Mouse (Mus musculus): ENCODE results near the gene Exoc3l2. TPM values are rescaled to one million over a fixed set of nuclear protein-coding genes. Genes with fewer than 3 reads are reported as not detected.

Exoc3l2 gene
- under 1 TPM; 0.26 to 0.36 TPM for total RNA-seq (2021)
- long read RNA-seq, experiment 1, partial matches to known transcripts, result 0 of 1 reads
- long read RNA-seq, experiment 1, other reads (novel, unspliced or antisense), result 1 of 1 reads
- long read RNA-seq, experiment 2, partial matches to known transcripts, result 1 of 1 reads
- long read RNA-seq, experiment 2, other reads (novel, unspliced or antisense), result 0 of 1 reads

- TF ChIP-seq CTCF (IDR thresholded peaks at IDR 0.05), result no peak
- DNase-seq (ENCODE audit: extremely low spot score in 1 of 2, low spot score in 2 of 2), result no peak
- intact Hi-C loops (cut with DNase I), result no loop called here
- no peak within 1 kb of the TSS for H3K4me3 ChIP-seq
- H3K27ac ChIP-seq, result no peak within 1 kb of the TSS
Observed at GRCm38 (mm10) chr7:19462884-19463381, at the start of gene Exoc3l2. Gene Exoc3l2 (plus strand): TSS chr7:19463331.

- DNase-seq (ENCODE audit: extremely low spot score in 1 of 2, low spot score in 2 of 2), result no peak
- intact Hi-C loops (cut with DNase I), result no loop called here
- no peak for TF ChIP-seq CTCF (IDR thresholded peaks at IDR 0.05)
- Histone ChIP-seq H3K4me3 (no peak overlapping the region), H3K27ac (no peak overlapping the region)
Observed at GRCm38 (mm10) chr7:19413525-19413924, 49.6 kb upstream of the Exoc3l2 start.

GRCm38 (mm10) chr7:19416590-19416989 is 46.5 kb upstream of the Exoc3l2 start:
- no peak for TF ChIP-seq CTCF (IDR thresholded peaks at IDR 0.05)
- no peak for DNase-seq (ENCODE audit: extremely low spot score in 1 of 2, low spot score in 2 of 2)
- no peak overlapping the region for H3K4me3 ChIP-seq
- H3K27ac ChIP-seq, result no peak overlapping the region
- intact Hi-C loops (cut with DNase I), result no loop called here

- DNase-seq (ENCODE audit: extremely low spot score in 1 of 2, low spot score in 2 of 2), result no peak
- intact Hi-C loops (cut with DNase I), result no loop called here
- H3K4me3 ChIP-seq, result peak overlapping the region; percentile 15; the same call in 1 of the 2 replicates
- H3K27ac ChIP-seq, result no peak overlapping the region
- no peak for TF ChIP-seq CTCF (IDR thresholded peaks at IDR 0.05)
Observed at GRCm38 (mm10) chr7:19420121-19420520, 43.0 kb upstream of the Exoc3l2 start.

- intact Hi-C loops (cut with DNase I), result no loop called here
- peak overlapping the region; percentile 57 for H3K4me3 ChIP-seq
Observed at GRCm38 (mm10) chr7:19420821-19421636, 42.1 kb upstream of the Exoc3l2 start.

GRCm38 (mm10) chr7:19423083-19423482 is 40.0 kb upstream of the Exoc3l2 start:
- intact Hi-C loops (cut with DNase I), result no loop called here
- Histone ChIP-seq H3K4me3 (no peak overlapping the region), H3K27ac (no peak overlapping the region)
- DNase-seq (ENCODE audit: extremely low spot score in 1 of 2, low spot score in 2 of 2), result no peak
- no peak for TF ChIP-seq CTCF (IDR thresholded peaks at IDR 0.05)

More at GRCm38 (mm10) chr7:19420821-19421636, 42.1 kb upstream of the Exoc3l2 start:
- peak; percentile 84 to 85 for DNase-seq (ENCODE audit: extremely low spot score in 1 of 2, low spot score in 2 of 2)
- H3K27ac ChIP-seq, result peak overlapping the region; percentile 51; the same call in 1 of the 2 replicates
- TF ChIP-seq CTCF (IDR thresholded peaks at IDR 0.05), result no peak

GRCm38 (mm10) chr7:19424051-19424450 is 39.1 kb upstream of the Exoc3l2 start:
- intact Hi-C loops (cut with DNase I), result no loop called here
- DNase-seq (ENCODE audit: extremely low spot score in 1 of 2, low spot score in 2 of 2), result no peak
- Histone ChIP-seq H3K4me3 (no peak overlapping the region), H3K27ac (no peak overlapping the region)
- TF ChIP-seq CTCF (IDR thresholded peaks at IDR 0.05), result no peak

GRCm38 (mm10) chr7:19426349-19426748 is 36.8 kb upstream of the Exoc3l2 start:
- Histone ChIP-seq H3K27ac (peak overlapping the region; percentile 81), H3K4me3 (no peak overlapping the region)
- intact Hi-C loops (cut with DNase I), result no loop called here
- peak in 1 of 2 experiments; percentile 51 for DNase-seq (ENCODE audit: extremely low spot score in 1 of 2, low spot score in 2 of 2)
- TF ChIP-seq CTCF (IDR thresholded peaks at IDR 0.05), result no peak

- no peak for DNase-seq (ENCODE audit: extremely low spot score in 1 of 2, low spot score in 2 of 2)
- TF ChIP-seq CTCF (IDR thresholded peaks at IDR 0.05), result no peak
- intact Hi-C loops (cut with DNase I), result no loop called here
- Histone ChIP-seq H3K4me3 (no peak overlapping the region), H3K27ac (peak overlapping the region; percentile 81)
Observed at GRCm38 (mm10) chr7:19426888-19427287, 36.2 kb upstream of the Exoc3l2 start.

GRCm38 (mm10) chr7:19427999-19428650 is 35.0 kb upstream of the Exoc3l2 start:
- no peak for TF ChIP-seq CTCF (IDR thresholded peaks at IDR 0.05)
- Histone ChIP-seq H3K27ac (no peak overlapping the region; the same call in 1 of the 2 replicates), H3K4me3 (no peak overlapping the region)
- intact Hi-C loops (cut with DNase I), result no loop called here
- no peak for DNase-seq (ENCODE audit: extremely low spot score in 1 of 2, low spot score in 2 of 2)

- no peak for TF ChIP-seq CTCF (IDR thresholded peaks at IDR 0.05)
- Histone ChIP-seq H3K4me3 (no peak overlapping the region), H3K27ac (no peak overlapping the region)
- intact Hi-C loops (cut with DNase I), result no loop called here
- DNase-seq (ENCODE audit: extremely low spot score in 1 of 2, low spot score in 2 of 2), result no peak
Observed at GRCm38 (mm10) chr7:19429726-19430125, 33.4 kb upstream of the Exoc3l2 start.

GRCm38 (mm10) chr7:19430402-19430801 is 32.7 kb upstream of the Exoc3l2 start:
- TF ChIP-seq CTCF (IDR thresholded peaks at IDR 0.05), result no peak
- no peak overlapping the region for H3K27ac ChIP-seq
- intact Hi-C loops (cut with DNase I), result no loop called here
- H3K4me3 ChIP-seq, result no peak overlapping the region
- DNase-seq (ENCODE audit: extremely low spot score in 1 of 2, low spot score in 2 of 2), result no peak

All from left cerebral cortex, adult 2 months (tissue).